Mouse (Mus musculus) adrenal gland (tissue): ENCODE data around the gene Srpx.

Source experiments
- intact Hi-C: fragments of 180-260 bp; cut with DNase I; formaldehyde crosslinking; loops from one replicate; pipeline ENCODE4 v1.15.1; 2025
- long read RNA-seq, 2 experiments: library from polyadenylated mRNA; unstranded; transcript quantifications; one replicate each; pipeline ENCODE4 v2.0.0; 2020; ENCODE audit warnings: borderline replicate concordance in 1 of 2; ENCODE audit not compliant: insufficient replicate concordance in 1 of 2

Srpx gene
- long read RNA-seq, experiment 1, partial matches to known transcripts = 0 of 5 reads
- long read RNA-seq, experiment 1, other reads (novel, unspliced or antisense) = 1 of 5 reads
- long read RNA-seq, experiment 2, partial matches to known transcripts = 0 of 4 reads
- long read RNA-seq, experiment 2, other reads (novel, unspliced or antisense) = 0 of 4 reads

DNA sequence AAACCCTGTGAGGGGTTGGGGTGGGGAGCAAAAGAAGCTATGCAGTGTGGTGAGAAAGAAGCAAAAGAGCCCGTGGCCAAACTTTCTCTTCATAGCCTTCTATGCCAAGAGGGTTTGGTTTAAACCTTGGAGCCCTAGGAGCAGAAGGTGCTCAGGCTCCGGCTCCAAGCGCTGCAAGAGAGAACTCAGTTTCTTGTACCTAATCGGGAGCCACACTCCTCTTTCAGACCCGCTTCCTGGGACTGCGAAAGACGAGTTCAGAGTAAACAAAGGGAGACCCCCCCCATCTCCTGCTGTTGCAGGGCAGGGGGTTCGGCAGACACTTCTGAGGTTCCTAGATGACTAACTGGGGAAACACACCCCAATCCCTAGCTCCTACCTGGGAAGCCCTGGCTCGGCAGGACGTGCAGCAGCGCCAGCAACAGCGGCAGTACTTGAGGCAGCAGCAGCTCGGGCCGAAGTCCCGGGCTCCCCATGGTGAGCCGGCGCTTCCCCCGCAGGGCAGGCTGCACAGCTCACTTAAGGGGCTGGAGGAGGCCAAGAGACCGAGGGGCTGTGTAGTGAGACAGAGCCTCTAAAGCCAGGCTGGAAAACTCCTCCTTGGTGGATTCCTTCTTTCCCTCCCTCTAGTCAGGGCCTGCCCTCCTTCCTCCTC is at the start of gene Srpx:
Srpx (minus strand) TSS at position 645 of the 655 bp plus-strand sequence.
- intact Hi-C loops = no loop called here

DNA sequence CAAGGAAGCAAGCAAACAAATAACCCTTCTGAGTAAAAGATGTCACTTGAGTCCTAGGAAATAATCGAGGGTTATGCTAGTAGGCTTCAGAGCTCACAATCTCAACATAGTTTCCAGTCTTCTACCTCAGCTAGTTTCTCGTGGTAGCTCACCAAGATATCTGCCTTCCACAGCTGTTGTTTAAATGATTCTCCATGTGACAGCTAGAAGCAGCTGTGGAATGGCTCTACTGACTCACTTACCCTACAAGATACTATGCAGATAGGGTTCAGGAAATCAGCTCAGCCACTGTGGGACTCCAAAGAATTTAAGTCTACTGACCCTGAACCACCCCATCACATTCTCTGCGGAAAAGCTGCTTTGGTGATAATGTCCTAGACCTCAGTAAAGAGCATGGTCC is 34.9 kb upstream of the Srpx start:
- intact Hi-C loops = no loop called here

DNA sequence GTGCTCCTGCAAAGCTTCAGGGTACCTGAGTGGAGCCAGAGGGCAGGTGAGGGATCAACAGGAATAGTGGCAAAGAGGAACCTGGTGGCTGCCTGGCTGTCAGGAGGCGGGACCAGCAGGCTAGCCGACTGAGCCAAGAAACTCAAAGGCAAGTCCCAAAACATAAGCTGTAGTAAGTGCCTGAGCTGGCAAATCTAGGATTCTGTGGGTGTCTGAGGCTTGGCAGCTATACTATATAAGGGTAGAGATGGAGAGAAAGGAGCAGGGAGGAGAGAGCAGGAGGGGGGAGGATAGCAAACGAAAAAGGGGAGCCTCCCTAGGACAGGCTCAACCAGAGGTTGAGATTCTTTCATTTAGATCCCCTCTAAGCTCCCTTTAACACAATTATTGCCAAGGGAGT is 1.7 kb downstream of the Srpx start:
- intact Hi-C loops = no loop called here

DNA sequence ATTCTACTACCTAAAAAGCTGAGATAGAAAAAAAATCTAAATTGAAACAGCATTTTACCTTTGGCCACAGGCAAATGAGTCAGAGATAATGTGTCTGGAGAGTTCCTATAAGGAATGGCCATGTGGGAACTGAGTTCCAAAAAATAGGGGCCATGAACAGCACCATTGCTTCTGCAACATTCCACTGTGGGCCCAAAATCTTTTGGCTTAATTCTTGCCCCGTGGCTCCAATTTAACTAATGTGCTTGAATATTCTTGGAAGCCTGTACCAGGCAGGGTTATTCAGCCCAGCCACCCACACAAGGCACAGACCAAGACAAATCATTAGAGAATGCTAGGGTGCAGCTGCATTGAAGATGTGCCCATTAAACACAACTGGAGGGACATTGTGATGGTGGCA is 6.8 kb downstream of the Srpx start:
- intact Hi-C loops = no loop called here

DNA sequence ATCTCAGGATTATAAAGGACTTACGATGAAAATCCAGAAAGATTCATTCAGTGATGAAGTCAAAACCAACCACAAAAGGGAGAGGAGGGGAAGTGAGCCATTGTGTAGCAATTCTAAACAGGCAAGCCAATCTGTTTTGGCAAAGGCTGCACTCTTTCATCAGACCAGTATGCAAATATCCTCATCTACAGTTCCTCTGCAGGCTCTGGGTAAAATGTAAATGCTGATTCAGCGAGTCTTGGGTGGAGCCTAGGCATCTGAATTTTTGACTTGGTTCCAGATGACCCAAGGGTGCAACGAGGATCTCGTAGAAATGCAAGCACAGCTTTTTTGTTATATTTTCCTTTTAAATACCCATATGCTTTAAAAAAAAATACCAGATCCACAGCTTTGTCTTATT is 9.0 kb downstream of the Srpx start:
- intact Hi-C loops = no loop called here

DNA sequence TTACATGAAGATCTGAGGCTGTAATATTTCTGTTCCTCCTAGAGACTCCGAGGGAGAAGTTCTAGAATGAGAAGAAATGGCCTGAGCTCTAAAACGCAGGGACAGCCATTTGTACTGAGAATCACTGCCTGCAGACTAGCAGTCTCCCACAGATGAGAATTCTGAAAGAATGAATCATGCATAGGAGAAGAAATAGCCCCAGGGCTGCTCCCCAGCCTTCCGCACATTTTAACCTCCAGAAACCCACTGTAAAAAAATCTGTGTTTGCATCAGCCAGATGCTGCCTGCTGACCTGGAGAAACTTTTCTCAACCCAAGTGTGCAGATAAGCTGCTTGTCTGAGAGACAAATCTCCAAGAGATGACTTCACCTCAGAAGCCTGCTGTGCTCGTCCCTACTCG is 12.0 kb downstream of the Srpx start:
- intact Hi-C loops = no loop called here

DNA sequence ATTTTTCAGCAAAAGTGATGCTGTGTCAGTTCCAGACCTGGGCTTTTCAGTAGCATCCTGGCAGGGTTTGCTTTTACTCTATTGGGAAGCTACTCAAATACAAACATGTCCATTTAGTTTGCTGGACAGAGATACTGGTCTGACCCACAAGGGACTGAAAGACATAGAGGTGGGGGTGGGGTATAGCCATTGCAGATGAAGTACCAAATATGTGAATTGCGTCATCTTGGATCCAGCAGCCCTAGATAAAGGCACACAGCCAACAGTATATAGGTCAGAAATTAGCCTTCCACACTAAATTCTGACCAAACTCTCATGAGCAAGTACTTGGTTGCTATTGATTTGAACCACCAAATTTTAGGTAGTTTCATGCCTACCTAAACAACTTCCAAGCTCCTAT is 14.8 kb downstream of the Srpx start:
- intact Hi-C loops = no loop called here

DNA sequence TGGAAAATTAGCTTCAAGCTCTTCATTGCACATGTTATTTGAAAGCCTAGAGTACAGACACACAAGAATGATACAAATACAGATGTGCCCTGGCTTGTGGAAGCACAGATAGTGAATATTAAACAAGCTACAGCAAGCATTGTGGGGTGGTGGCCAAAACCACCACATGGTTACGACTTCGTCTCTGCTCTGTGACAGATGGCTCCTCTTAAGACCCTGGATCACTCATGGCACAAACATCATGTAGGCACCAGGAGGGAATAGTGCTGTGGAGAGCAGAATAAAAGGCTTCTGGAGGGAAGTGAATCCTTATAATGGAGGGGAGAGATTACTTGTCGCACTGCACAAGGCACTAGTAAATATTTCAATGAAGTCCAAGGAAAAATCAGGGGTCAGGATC is 21.7 kb downstream of the Srpx start:
- intact Hi-C loops = no loop called here

DNA sequence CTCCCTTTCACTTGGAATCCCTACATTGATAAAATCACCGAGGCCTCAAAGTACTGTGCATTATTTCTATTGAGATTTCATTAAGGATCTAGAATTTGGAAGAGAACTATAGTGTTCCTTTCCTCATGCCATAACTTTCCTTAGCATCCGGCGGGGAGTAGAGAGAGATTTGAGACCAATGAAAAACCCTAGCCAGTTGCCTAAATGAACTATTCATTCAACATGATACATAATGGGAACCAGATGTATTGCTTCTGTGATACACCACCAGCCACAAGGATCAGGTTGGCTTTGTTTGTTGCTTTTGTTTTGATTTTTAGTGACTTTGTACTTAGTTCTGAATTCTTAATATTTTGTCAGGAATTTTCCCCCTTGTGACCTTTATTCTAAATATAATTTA is 37.1 kb downstream of the Srpx start:
- intact Hi-C loops = no loop called here

DNA sequence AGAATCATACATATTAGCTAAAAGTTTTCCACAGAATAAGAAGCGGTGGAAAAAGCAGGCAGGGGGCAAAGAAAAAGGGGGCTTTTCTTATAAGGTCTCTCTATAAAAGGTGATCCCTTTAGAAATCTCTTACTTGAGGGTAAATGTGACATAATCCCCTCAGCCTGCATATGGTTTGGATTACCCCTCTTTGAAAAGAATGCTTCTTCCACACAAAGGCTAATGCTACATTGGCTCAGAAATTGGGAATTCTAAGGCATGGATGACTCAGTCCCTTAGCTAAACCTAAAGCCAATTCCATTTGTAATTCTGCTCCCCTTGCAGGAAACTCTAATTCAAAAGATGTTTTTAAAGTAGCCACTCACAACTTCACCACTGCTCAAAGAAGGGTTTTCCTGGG is 37.5 kb downstream of the Srpx start:
- intact Hi-C loops = no loop called here

DNA sequence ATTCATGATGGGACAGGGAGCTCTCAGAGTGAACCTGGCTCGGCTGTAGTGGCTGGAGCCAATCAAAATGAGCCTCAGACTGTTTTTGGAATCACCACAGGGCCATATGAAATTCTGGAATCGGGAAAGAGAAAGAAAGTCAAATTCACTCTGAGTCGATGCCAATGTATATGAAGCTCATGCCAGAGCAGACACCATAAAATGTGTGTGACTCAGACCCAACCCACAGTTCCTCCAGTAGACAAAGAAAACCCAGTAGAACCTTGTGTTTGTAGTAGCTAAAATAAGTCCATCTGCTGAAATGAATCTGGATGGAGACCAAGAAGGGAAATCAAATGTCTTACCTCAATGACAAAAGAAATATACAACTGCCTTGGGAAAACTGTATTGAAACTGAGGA is 43.5 kb downstream of the Srpx start:
- intact Hi-C loops = no loop called here

DNA sequence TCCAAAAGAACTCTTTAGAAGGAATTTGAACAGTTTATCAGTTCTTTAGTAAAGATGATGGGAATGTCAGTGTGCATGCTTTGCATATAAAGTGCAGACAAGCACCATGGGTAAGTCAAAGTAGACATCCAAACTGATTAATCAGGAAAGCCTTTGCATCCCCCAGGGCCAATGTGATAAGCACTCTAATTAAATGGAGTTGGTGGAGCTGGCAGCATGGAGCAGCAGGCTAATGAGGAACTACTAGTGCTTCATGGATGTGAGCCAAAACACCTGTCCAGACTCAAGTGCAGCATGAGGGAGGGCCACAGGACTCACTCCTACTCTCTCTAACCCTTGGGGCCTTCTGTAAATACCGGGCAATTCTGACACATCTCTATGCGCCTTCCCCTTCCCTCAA is 46.0 kb downstream of the Srpx start:
- intact Hi-C loops = no loop called here

DNA sequence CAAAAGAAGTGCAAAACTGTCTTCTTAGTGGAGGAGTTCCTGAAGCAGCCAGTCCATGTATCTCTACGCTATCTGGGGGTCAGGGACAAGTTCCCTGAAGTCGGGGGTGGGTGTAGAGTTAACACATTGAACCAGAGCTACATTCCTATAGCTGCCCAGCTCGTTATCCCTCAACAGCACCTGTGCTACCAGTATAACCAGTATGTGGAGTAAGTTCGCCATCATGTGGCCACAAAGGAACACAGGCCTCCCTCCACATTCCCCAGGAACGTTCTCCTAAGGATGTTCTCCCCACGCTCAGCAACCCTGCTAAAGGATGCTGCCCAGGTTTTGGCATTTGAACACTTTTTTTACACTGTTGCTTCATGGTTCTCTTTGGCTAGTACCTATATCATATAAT is 46.8 kb downstream of the Srpx start:
- intact Hi-C loops = no loop called here

DNA sequence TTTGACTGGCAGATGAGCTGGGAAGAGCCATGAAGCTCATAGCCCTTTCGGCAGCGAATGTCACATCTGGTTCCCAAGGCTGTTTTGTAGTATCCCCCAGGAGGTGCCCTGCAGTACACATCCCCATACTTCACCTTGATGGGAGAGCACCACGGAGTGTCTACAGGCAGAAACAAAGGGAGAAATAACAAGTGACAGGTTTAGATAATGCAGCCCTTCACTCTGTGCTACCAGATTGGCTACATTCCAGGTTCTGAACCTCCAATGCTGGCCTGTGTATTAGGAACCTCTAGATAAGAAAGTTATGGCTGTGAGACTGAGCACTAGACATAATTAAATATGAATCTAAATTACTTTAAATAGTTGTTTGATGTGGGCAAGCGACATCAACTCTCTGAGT is 48.1 kb downstream of the Srpx start:
- intact Hi-C loops = no loop called here

DNA sequence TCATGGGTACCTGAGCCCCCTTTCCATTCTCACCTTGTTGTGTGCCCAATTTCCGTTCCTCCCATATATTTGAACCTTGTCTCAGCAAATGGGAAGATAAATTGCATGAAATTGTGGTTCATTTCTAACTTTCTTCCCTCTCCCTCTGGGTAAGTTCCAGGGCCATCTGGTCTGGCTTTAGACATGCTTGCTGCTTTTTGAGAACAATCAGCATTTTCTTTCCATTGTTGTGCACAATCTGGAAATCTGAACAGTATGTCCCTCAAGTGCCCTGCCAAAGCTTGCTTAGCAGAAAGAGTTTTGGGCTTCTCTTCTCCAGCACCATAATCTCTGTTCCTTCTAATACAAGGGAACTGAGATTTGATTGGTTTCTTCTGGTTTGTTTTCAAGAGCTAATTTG is 53.7 kb downstream of the Srpx start:
- intact Hi-C loops = no loop called here

DNA sequence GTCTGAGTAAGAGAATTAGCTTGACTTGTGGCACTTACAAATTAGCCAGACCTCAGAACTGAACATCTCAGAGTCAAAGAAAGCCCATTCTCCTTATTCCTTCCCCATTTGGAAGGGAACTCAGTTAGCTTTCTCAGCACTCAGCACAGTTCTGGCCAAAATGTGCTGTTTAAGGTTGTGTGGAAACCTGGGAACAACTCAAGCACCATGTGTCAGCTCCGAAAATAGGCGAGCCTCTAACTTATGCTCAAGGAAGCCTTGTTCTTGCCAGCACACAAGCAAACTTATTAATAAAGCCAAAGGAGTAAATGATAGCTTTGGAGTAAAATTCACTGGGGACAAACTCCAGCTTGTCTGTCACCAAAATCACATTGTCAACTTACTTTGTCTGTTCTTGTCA is 54.1 kb downstream of the Srpx start:
- intact Hi-C loops = no loop called here

DNA sequence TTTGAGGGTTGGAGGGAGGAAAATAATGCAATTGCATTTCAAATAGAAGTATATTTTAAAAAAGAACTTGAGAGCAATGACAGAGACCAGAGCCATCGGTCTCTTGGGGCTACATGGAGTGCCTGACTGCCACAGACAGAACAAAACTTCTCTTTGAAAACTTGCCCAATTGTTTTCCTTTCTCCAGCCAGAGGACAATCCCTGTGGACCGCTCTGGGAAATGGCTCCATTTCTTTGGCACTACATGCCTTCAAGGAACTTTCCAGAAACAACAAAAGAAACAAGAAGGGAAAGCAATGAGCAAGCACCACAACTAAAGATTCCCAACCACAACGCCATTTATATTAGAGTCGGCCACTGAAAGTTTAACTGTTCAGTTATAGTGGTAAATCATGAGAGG is 55.3 kb downstream of the Srpx start:
- intact Hi-C loops = no loop called here

DNA sequence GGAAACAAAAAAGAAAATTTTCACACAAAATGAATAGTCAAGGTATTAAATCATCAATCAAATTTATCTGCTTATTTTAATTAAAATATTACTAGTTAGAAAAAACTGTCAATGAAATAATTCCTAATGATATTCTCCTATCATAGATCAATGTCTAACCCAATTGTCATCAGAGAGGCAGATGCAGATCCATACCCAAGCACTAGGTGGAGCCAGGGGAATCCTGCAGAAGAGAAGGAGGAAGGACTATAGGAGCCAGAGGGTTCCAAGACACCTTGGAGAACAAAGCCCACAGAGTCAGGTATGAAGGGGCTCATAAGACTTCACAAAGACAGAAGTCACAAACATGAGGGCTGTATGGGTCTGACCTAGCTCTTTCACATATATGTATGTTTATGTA is 82.8 kb downstream of the Srpx start:
- intact Hi-C loops = no loop called here

DNA sequence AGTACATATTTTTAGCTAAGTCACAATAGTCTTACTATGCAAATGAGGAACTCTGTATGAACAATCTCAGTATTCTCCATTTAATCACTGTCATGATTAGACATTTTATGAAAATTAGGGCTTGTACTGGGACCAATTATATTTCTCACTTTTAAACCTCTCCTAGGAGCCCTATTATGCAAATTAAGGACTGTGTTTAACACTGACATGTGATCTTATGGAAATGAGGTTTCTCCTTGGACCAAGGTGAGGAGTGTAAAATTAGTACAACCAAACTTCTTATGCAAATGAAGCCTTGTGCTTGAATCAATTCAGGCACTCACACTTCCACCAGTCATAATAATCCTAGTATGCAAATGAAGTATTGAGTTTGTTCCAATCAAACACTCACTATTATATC is 107.3 kb downstream of the Srpx start:
- intact Hi-C loops = no loop called here

DNA sequence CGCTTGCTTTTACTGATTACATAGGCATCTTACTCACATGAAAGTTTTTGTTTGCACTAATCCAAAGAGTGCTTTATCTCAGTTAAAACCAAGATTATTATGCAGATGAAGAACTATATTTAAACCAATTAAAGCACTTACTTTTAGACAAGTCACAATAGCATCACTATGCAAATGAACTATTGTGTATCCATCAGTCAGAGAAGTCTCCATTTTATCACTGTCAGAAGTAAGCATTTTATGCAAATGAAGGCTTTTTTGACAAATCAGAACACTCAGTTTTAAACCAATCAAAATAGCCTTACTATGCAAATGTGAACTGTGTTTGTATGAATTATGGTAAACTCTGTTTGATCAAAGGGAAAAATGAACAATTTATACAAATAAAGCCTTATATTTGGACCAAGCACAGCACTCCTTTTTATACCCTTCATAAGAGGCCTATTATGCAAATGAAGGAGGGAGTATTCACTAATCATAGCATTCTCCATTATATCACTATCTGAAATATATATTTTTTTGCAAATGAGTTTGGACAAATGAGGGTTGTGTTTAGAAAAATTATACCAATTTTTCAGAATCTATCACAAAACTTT is 109.7 kb downstream of the Srpx start:
- intact Hi-C loops = no loop called here

DNA sequence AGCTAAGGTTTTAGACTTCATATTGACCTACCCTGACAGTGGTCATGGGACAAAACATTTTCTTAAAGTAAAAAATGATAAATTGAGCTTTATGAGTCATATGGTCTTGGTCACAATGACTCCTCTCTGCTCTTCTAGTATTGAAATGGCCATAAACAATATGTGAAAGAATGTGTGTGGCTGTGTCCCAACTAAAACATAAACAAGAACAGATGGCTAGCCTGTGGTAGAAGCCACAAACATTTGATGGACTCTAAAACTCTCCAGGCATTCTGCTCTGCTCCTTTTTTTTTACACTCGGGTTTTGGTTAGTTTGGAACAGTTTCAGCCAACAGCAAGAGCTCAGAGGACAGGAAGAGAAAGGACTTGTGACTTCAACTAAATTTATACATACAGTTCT is 111.6 kb downstream of the Srpx start:
- intact Hi-C loops = no loop called here

DNA sequence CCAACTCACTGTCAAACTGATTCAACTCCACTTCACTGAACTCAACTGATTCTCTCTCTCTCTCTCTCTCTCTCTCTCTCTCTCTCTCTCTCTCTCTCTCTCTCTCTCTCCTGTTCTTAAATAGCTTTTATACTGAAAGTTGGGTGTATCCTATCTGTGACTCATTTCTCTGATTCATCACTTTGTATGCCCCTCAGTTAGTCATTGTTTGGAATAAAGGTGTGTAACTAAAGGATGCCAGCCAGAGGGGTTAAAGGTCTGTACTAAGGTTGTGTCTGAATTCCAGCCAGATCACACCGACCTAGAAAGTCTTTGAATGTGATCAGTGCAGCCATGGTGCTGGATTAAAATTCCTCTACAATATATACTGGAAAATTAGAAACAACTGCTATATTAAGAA is 116.8 kb downstream of the Srpx start:
- intact Hi-C loops = no loop called here
